Mouse (Mus musculus) heart, embryonic 13.5 days (tissue): ENCODE results near the gene Mcpt2. TPM values are rescaled to one million over a fixed set of nuclear protein-coding genes. Genes with fewer than 3 reads are reported as not detected.

Source experiments
- ATAC-seq: fragments of 200-750 bp; cut with Nextera tagmentation; 2 replicates; pipeline ENCODE4 v1.8.0; 2017; ENCODE audit warnings: moderate TSS enrichment; ENCODE audit not compliant: insufficient number of reproducible peaks, low FRiP score, low TSS enrichment; ENCODE audit errors: extremely low read depth
- H3K27ac ChIP-seq: fragments of 300-500 bp; sonication (generic); replicated peaks from 2 replicates; pipeline ENCODE4 v1.5.1; 2015; ENCODE audit warnings: moderate library complexity, mild to moderate bottlenecking, inconsistent platforms
- H3K27me3 ChIP-seq: fragments of 300-500 bp; sonication (generic); replicated peaks from 2 replicates; pipeline ENCODE4 v1.6.1; 2015; ENCODE audit warnings: mild to moderate bottlenecking, inconsistent platforms
- H3K36me3 ChIP-seq: fragments of 300-500 bp; sonication (generic); 2 replicates; pipeline ENCODE4 v1.6.1; 2015; ENCODE audit warnings: mild to moderate bottlenecking, inconsistent platforms
- H3K4me1 ChIP-seq: fragments of 300-500 bp; sonication (generic); 2 replicates; pipeline ENCODE4 v1.6.1; 2015; ENCODE audit warnings: inconsistent platforms
- H3K4me2 ChIP-seq: fragments of 300-500 bp; sonication (generic); 2 replicates; pipeline ENCODE4 v1.6.1; 2015; ENCODE audit warnings: inconsistent platforms, mild to moderate bottlenecking, moderate library complexity
- H3K4me3 ChIP-seq: fragments of 300-500 bp; sonication (generic); 2 replicates; pipeline ENCODE4 v1.5.1; 2015; ENCODE audit warnings: moderate library complexity, mild to moderate bottlenecking, inconsistent platforms
- H3K9ac ChIP-seq: fragments of 300-500 bp; sonication (generic); 2 replicates; pipeline ENCODE4 v1.6.1; 2015; ENCODE audit warnings: inconsistent platforms, mild to moderate bottlenecking, moderate library complexity
- H3K9me3 ChIP-seq: fragments of 300-500 bp; sonication (generic); 2 replicates; pipeline ENCODE4 v1.6.1; 2016; ENCODE audit warnings: inconsistent platforms
- WGBS: fragments of 180-500 bp; shearing (Covaris S2); methylation state at CpG from one replicate; pipeline ENCODE4 v1.1.7; 2015; ENCODE audit warnings: mixed read lengths; 5-methylcytosine and 5-hydroxymethylcytosine counted together
- microRNA-seq: library from miRNA; unstranded; fragments of <30 nt; microRNA quantifications from one replicate; pipeline ENCODE4, GENCODE M21; 2016
- polyA plus RNA-seq: library from polyadenylated mRNA; unstranded; fragments of >200 nt; fragmentation: Nextera tagmentation; extraction: Ambion mirVana; gene quantifications from 2 replicates; pipeline ENCODE4 v1.2.1, GENCODE M21; 2015

Gene Mcpt2
- polyA plus RNA-seq, 1 experiment from 2014 or later, result not detected

DNA sequence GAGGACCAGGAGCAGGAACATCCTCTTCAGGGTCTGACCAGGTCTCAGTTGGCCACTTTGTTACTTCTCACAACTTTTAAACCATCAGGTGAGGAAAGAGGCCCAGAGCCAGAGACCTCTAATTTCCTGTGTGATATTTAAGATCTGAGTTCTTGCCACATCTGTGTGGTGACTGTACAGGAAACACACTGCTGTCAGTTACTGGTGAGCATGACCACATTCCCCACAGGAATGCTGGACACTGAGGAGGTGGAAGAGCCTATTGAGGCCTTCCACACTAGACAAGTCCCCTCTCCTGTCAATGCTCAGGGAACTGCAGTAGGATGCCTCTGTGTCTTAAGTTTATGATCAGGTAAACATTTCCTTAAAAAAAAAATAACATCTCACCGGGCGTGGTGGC, 43.3 kb downstream of the Mcpt2 start, which contains the start of gene Mcpt8:
Gene Mcpt8, minus strand, starts transcription at position 107 of the 400 bp plus-strand sequence.
- no peak for ATAC-seq
- Histone ChIP-seq H3K9ac (no peak within 1 kb of the TSS), H3K9me3 (no peaks in the 10 kb centered on the region), H3K27ac (no peak within 1 kb of the TSS), H3K4me3 (no peak within 1 kb of the TSS), H3K4me2 (no peak within 1 kb of the TSS), H3K27me3 (no peaks in the 10 kb centered on the region), H3K36me3 (no peaks in the 10 kb centered on the region), H3K4me1 (no peaks in the 10 kb centered on the region)
- WGBS, result 86% methylated on average over 2 of the region's 2 CpGs

DNA sequence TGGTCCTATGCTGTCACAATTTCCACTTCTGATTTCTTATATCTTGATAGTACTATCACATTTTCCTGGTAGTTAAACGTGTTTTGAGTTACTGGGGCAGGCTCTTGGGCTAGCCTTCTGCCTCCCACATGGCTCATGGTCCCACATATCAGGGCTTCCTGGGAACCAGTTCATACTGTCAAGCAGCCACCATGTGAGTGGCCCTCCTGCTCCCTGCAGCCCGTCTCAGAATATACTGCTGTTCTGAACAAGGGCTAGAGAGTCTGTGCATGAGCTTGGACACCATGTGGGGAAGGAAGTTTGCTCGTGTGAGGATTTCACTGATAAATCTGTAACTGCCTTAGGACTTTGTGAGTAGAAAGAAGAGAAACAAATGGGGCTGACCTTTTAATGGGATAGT, 44.9 kb downstream of the Mcpt2 start:
- H3K9me3 ChIP-seq, result peaks cover 3% of the 10 kb centered on the region; the same call in 1 of the 2 replicates
- no peaks in the 10 kb centered on the region for H3K27me3 ChIP-seq
- H3K4me2 ChIP-seq, result no peak overlapping the region
- H3K9ac ChIP-seq, result no peak overlapping the region
- H3K27ac ChIP-seq, result no peak overlapping the region
- ATAC-seq, result no peak
- no peaks in the 10 kb centered on the region for H3K4me1 ChIP-seq
- H3K36me3 ChIP-seq, result no peaks in the 10 kb centered on the region
- WGBS, result 54% methylated on average over 3 of the region's 3 CpGs
- no peak overlapping the region for H3K4me3 ChIP-seq

DNA sequence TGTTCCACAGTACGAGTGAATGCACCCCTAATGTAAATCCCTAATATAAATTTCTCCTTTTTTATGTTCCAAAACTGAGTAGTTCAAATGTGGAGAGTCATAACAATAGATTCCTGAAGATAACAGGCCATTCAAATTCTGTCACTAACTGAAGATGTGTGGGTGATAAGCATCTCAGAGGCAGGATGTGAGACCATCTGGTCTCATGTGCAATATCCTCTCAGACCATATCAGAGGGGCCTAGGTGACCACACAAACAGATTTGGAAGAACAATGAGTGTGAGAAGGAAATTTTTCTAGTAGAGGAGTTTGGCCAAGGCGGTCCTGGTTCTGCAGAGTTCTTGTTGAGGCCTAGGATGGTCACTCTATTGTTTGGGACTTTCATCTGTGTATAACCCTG, 51.5 kb downstream of the Mcpt2 start:
- Histone ChIP-seq H3K9ac (no peak overlapping the region), H3K9me3 (peaks cover 3% of the 10 kb centered on the region; the same call in 1 of the 2 replicates)

More for the DNA sequence above, 51.5 kb downstream of the Mcpt2 start:
- H3K27ac ChIP-seq, result no peak overlapping the region
- no peak overlapping the region for H3K4me3 ChIP-seq
- no peaks in the 10 kb centered on the region for H3K27me3 ChIP-seq
- H3K4me1 ChIP-seq, result peaks cover 10% of the 10 kb centered on the region
- no peak overlapping the region for H3K4me2 ChIP-seq
- WGBS, result 80% methylated on average over 2 of the region's 2 CpGs
- ATAC-seq, result no peak
- H3K36me3 ChIP-seq, result no peaks in the 10 kb centered on the region

Small RNAs within 50 kb of the gene (microRNA-seq; reads per million reads assigned to microRNA genes)
- not detected for gene Mir6949

Other genes starting within 250 kb of the Mcpt2 start
- 12.5 and 14.0 TPM in 2 replicates for gene Nfatc4, start 218.9 kb upstream of the Mcpt2 start, polyA plus RNA-seq
- gene Nynrin, start 188.0 kb upstream of the Mcpt2 start, polyA plus RNA-seq, result 16.5 and 18.2 TPM in 2 replicates
- 0.27 and 0.31 TPM in 2 replicates for gene Cbln3, start 157.6 kb upstream of the Mcpt2 start, polyA plus RNA-seq
- gene Khnyn, start 157.1 kb upstream of the Mcpt2 start, polyA plus RNA-seq, result 9.5 and 9.8 TPM in 2 replicates
- 48.2 and 51.6 TPM in 2 replicates for gene Sdr39u1, start 141.7 kb upstream of the Mcpt2 start, polyA plus RNA-seq
- 0.78 and 0.86 TPM in 2 replicates for gene Cma1, start 97.4 kb upstream of the Mcpt2 start, polyA plus RNA-seq
- gene Cma2, start 91.1 kb upstream of the Mcpt2 start, polyA plus RNA-seq, result not detected in 2 replicates
- gene Mcpt1, start 24.1 kb upstream of the Mcpt2 start, polyA plus RNA-seq, result not detected in 2 replicates
- gene Mcpt9, start 11.5 kb upstream of the Mcpt2 start, polyA plus RNA-seq, result not detected in 2 replicates
- 0.35 and 0.48 TPM in 2 replicates for gene Mcpt4, start 20.3 kb downstream of the Mcpt2 start, polyA plus RNA-seq
- gene Mcpt8, start 43.2 kb downstream of the Mcpt2 start, polyA plus RNA-seq, result 0.18 TPM in 1 of 2 replicates, not detected in the other
- 0.33 and 0.64 TPM in 2 replicates for gene Ctsg, start 60.5 kb downstream of the Mcpt2 start, polyA plus RNA-seq
- gene Gzme, start 78.6 kb downstream of the Mcpt2 start, polyA plus RNA-seq, result not detected in 2 replicates
- gene Gzmd, start 90.6 kb downstream of the Mcpt2 start, polyA plus RNA-seq, result not detected in 2 replicates
- not detected in 2 replicates for gene Gzmg, start 117.5 kb downstream of the Mcpt2 start, polyA plus RNA-seq
- gene Gzmn, start 132.6 kb downstream of the Mcpt2 start, polyA plus RNA-seq, result not detected in 2 replicates
- gene Gzmf, start 169.4 kb downstream of the Mcpt2 start, polyA plus RNA-seq, result not detected in 2 replicates
- not detected in 2 replicates for gene Gzmc, start 192.6 kb downstream of the Mcpt2 start, polyA plus RNA-seq
- 0.23 TPM in 1 of 2 replicates, not detected in the other for gene Gzmb, start 220.2 kb downstream of the Mcpt2 start, polyA plus RNA-seq